Mouse (Mus musculus): ENCODE measurements around the gene Etl4.

The Etl4 gene

GRCm38 (mm10) chr2:20443671-20444440 is 534.3 kb downstream of the Etl4 start:
- DNase-seq (ENCODE audit: low read depth, low spot score) = no peak

GRCm38 (mm10) chr2:20445156-20446155 is 535.9 kb downstream of the Etl4 start:
- DNase-seq (ENCODE audit: low read depth, low spot score) = no peak

- no peak for DNase-seq (ENCODE audit: low read depth, low spot score)
Observed at GRCm38 (mm10) chr2:20446180-20446579, 536.6 kb downstream of the Etl4 start.

- DNase-seq (ENCODE audit: low read depth, low spot score) = no peak
Observed at GRCm38 (mm10) chr2:20450945-20451344, 541.4 kb downstream of the Etl4 start.

- DNase-seq (ENCODE audit: low read depth, low spot score) = no peak
Observed at GRCm38 (mm10) chr2:20453506-20454206, 544.1 kb downstream of the Etl4 start.

GRCm38 (mm10) chr2:20479199-20479598 is 569.6 kb downstream of the Etl4 start:
- DNase-seq (ENCODE audit: low read depth, low spot score) = no peak

GRCm38 (mm10) chr2:20486137-20486788 is 576.7 kb downstream of the Etl4 start:
- DNase-seq (ENCODE audit: low read depth, low spot score) = no peak

- no peak for DNase-seq (ENCODE audit: low read depth, low spot score)
Observed at GRCm38 (mm10) chr2:20489090-20489489, 579.5 kb downstream of the Etl4 start.

- no peak for DNase-seq (ENCODE audit: low read depth, low spot score)
Observed at GRCm38 (mm10) chr2:20492125-20492524, 582.5 kb downstream of the Etl4 start.

- no peak for DNase-seq (ENCODE audit: low read depth, low spot score)
Observed at GRCm38 (mm10) chr2:20493806-20494205, 584.2 kb downstream of the Etl4 start.

- peak; percentile 32 for DNase-seq (ENCODE audit: low read depth, low spot score)
Observed at GRCm38 (mm10) chr2:20494666-20495065, 585.1 kb downstream of the Etl4 start.

- DNase-seq (ENCODE audit: low read depth, low spot score) = no peak
Observed at GRCm38 (mm10) chr2:20496219-20496800, 586.7 kb downstream of the Etl4 start.

GRCm38 (mm10) chr2:20507832-20508723 is 598.5 kb downstream of the Etl4 start:
- no peak for DNase-seq (ENCODE audit: low read depth, low spot score)

GRCm38 (mm10) chr2:20508724-20509052 is 599.1 kb downstream of the Etl4 start:
- no peak for DNase-seq (ENCODE audit: low read depth, low spot score)

GRCm38 (mm10) chr2:20510061-20510460 is 600.5 kb downstream of the Etl4 start:
- no peak for DNase-seq (ENCODE audit: low read depth, low spot score)

- no peak for DNase-seq (ENCODE audit: low read depth, low spot score)
Observed at GRCm38 (mm10) chr2:20516270-20516865, 606.8 kb downstream of the Etl4 start.

- DNase-seq (ENCODE audit: low read depth, low spot score) = no peak
Observed at GRCm38 (mm10) chr2:20517853-20518252, 608.3 kb downstream of the Etl4 start.

- no peak for DNase-seq (ENCODE audit: low read depth, low spot score)
Observed at GRCm38 (mm10) chr2:20518506-20518905, 608.9 kb downstream of the Etl4 start.

GRCm38 (mm10) chr2:20519447-20520098 is 610.0 kb downstream of the Etl4 start:
- no peak for DNase-seq (ENCODE audit: low read depth, low spot score)
